Mouse (Mus musculus) monocyte, adult 2 months (primary cell): ENCODE measurements at regions not wholly inside any gene's neighbourhood (a gene's known extent, or its start where the extent isn't known, plus 50 kb on each side); places are given as distances from the start of the nearest gene placed in this dataset.

Source experiments
- DNase-seq, 2 experiments: peaks; one replicate each; pipeline ENCODE4 v3.0.0; 2022; ENCODE audit warnings: low spot score in 2 of 2, low read depth in 1 of 2

- no peak for DNase-seq
Observed at GRCm38 (mm10) chr17:68210313-68211254, 63.0 kb upstream of the L3mbtl4 start.

- DNase-seq: no peak
Observed at GRCm38 (mm10) chr17:68218246-68218645, 55.4 kb upstream of the L3mbtl4 start.

DNA sequence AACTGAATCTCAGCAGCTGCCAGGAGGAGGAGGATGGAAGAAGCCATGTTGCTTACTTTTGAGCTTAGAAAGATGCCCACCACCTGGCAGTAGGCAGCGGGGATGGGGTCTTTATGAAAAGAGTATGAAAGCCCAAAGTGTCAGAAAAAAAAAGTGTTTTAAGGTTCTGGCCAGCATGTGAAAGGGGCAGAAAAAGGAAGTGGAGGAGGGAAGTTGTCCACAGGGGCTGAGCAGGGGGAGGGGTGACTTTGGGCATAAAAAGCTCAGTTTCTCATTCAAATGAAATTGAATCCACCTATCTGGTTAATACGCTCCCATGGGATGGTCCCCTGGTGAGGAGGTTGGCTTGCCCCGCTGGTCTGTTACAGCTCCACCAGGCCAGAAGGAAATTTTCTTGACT, 50.4 kb upstream of the L3mbtl4 start:
- DNase-seq: no peak
